Mouse (Mus musculus): ENCODE results near the gene Slc48a1. TPM values are rescaled to one million over a fixed set of nuclear protein-coding genes. Genes with fewer than 3 reads are reported as not detected.
A peak's percentile ranks its signal among the peaks of the same experiment; 100 is the strongest.

Gene Slc48a1
- polyA plus RNA-seq, 1 experiment from 2014 or later, result 24.3 TPM

- WGBS, result 31% methylated on average over 8 of the region's 8 CpGs
- peak overlapping the region; percentile 35; the same call in 1 of the 2 replicates for H3K9ac ChIP-seq (ENCODE audit: low read depth, low read length)
- H3K4me2 ChIP-seq (replicated peaks; ENCODE audit: low read depth), result peak overlapping the region; percentile 70
- no peak overlapping the region; the same call in 1 of the 2 replicates for H3K27ac ChIP-seq (ENCODE audit: low read depth, low read length)
- no peaks in the 10 kb centered on the region for H3K9me3 ChIP-seq (ENCODE audit: control insufficient read depth)
- ATAC-seq, result no peak
- peak overlapping the region; percentile 46 for H3K4me3 ChIP-seq (ENCODE audit: low read depth, low read length)
- H3K27me3 ChIP-seq (replicated peaks; ENCODE audit: control insufficient read depth, insufficient read depth, low read length), result peaks cover 32% of the 10 kb centered on the region
- H3K36me3 ChIP-seq (ENCODE audit: control insufficient read depth, insufficient read depth), result no peaks in the 10 kb centered on the region
- TF ChIP-seq CTCF (IDR thresholded peaks at IDR 0.05; ENCODE audit: low read depth), result no peak
- no peaks in the 10 kb centered on the region; the same call in 1 of the 2 replicates for H3K4me1 ChIP-seq (replicated peaks; ENCODE audit: control insufficient read depth, insufficient read depth, low read length)
Observed at GRCm38 (mm10) chr15:97766194-97766593, 12.1 kb upstream of the Slc48a1 start.

GRCm38 (mm10) chr15:97766594-97767279 lies 11.6 kb upstream of the Slc48a1 start:
- Histone ChIP-seq H3K4me3 (ENCODE audit: low read depth, low read length) (peak overlapping the region; percentile 46), H3K27me3 (replicated peaks; ENCODE audit: control insufficient read depth, insufficient read depth, low read length) (peaks cover 32% of the 10 kb centered on the region), H3K4me1 (replicated peaks; ENCODE audit: control insufficient read depth, insufficient read depth, low read length) (no peaks in the 10 kb centered on the region; the same call in 1 of the 2 replicates), H3K9ac (ENCODE audit: low read depth, low read length) (peak overlapping the region; percentile 35), H3K4me2 (replicated peaks; ENCODE audit: low read depth) (peak overlapping the region; percentile 70), H3K9me3 (ENCODE audit: control insufficient read depth) (no peaks in the 10 kb centered on the region), H3K27ac (ENCODE audit: low read depth, low read length) (no peak overlapping the region; the same call in 1 of the 2 replicates), H3K36me3 (ENCODE audit: control insufficient read depth, insufficient read depth) (no peaks in the 10 kb centered on the region)
- 20% methylated on average over 23 of the region's 23 CpGs for WGBS
- TF ChIP-seq CTCF (IDR thresholded peaks at IDR 0.05; ENCODE audit: low read depth), result no peak
- ATAC-seq, result no peak

GRCm38 (mm10) chr15:97767280-97768186 lies 10.8 kb upstream of the Slc48a1 start, which contains the start of gene Rapgef3:
TSS of gene Rapgef3 (minus strand) at chr15:97767972.
- H3K4me1 ChIP-seq (replicated peaks; ENCODE audit: control insufficient read depth, insufficient read depth, low read length), result no peaks in the 10 kb centered on the region; the same call in 1 of the 2 replicates
- peak within 1 kb of the TSS; percentile 46 for H3K4me3 ChIP-seq (ENCODE audit: low read depth, low read length)
- peak; percentile 78 for TF ChIP-seq CTCF (IDR thresholded peaks at IDR 0.05; ENCODE audit: low read depth)
- H3K27me3 ChIP-seq (replicated peaks; ENCODE audit: control insufficient read depth, insufficient read depth, low read length), result peaks cover 32% of the 10 kb centered on the region
- no peaks in the 10 kb centered on the region for H3K9me3 ChIP-seq (ENCODE audit: control insufficient read depth)
- H3K27ac ChIP-seq (ENCODE audit: low read depth, low read length), result peak within 1 kb of the TSS; percentile 54; the same call in 1 of the 2 replicates
- H3K4me2 ChIP-seq (replicated peaks; ENCODE audit: low read depth), result peak within 1 kb of the TSS; percentile 70
- ATAC-seq, result peak; percentile 72
- peak within 1 kb of the TSS; percentile 35 for H3K9ac ChIP-seq (ENCODE audit: low read depth, low read length)
- H3K36me3 ChIP-seq (ENCODE audit: control insufficient read depth, insufficient read depth), result no peaks in the 10 kb centered on the region
- WGBS, result 2% methylated on average over 44 of the region's 44 CpGs

DNA sequence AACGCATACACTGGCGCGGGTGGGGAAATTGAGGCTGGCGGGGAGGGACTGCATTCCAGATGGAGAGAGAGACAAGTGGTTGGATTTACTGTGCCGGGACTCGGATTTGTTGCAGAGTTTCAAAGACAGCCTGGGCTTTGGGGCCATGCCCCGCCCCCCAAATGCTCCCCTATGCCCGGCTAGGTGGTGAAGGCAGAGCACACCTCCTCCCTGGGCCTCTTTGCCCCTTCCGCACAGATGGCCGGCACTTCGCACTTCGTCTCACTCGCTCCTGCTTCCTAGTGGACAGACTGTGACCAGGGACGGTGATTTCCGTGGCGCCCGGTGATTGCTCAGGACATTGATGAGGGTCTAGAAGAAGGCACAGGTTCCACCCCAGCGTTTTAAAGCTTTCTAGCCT lies 10.1 kb upstream of the Slc48a1 start:
- H3K4me1 ChIP-seq (replicated peaks; ENCODE audit: control insufficient read depth, insufficient read depth, low read length), result no peaks in the 10 kb centered on the region; the same call in 1 of the 2 replicates
- peak overlapping the region; percentile 70 for H3K4me2 ChIP-seq (replicated peaks; ENCODE audit: low read depth)
- H3K27me3 ChIP-seq (replicated peaks; ENCODE audit: control insufficient read depth, insufficient read depth, low read length), result peaks cover 32% of the 10 kb centered on the region
- H3K9me3 ChIP-seq (ENCODE audit: control insufficient read depth), result no peaks in the 10 kb centered on the region
- H3K36me3 ChIP-seq (ENCODE audit: control insufficient read depth, insufficient read depth), result no peaks in the 10 kb centered on the region
- H3K27ac ChIP-seq (ENCODE audit: low read depth, low read length), result peak overlapping the region; percentile 54; the same call in 1 of the 2 replicates
- peak overlapping the region; percentile 35 for H3K9ac ChIP-seq (ENCODE audit: low read depth, low read length)
- peak overlapping the region; percentile 46 for H3K4me3 ChIP-seq (ENCODE audit: low read depth, low read length)
- peak; percentile 54 for TF ChIP-seq CTCF (IDR thresholded peaks at IDR 0.05; ENCODE audit: low read depth)
- peak; percentile 42 for ATAC-seq
- 2% methylated on average over 18 of the region's 18 CpGs for WGBS

- no peaks in the 10 kb centered on the region for H3K36me3 ChIP-seq (ENCODE audit: control insufficient read depth, insufficient read depth)
- no peaks in the 10 kb centered on the region for H3K9me3 ChIP-seq (ENCODE audit: control insufficient read depth)
- no peak overlapping the region for H3K4me2 ChIP-seq (replicated peaks; ENCODE audit: low read depth)
- peaks cover 28% of the 10 kb centered on the region for H3K27me3 ChIP-seq (replicated peaks; ENCODE audit: control insufficient read depth, insufficient read depth, low read length)
- no peak overlapping the region for H3K9ac ChIP-seq (ENCODE audit: low read depth, low read length)
- H3K4me1 ChIP-seq (replicated peaks; ENCODE audit: control insufficient read depth, insufficient read depth, low read length), result no peaks in the 10 kb centered on the region; the same call in 1 of the 2 replicates
- H3K27ac ChIP-seq (ENCODE audit: low read depth, low read length), result no peak overlapping the region
- TF ChIP-seq CTCF (IDR thresholded peaks at IDR 0.05; ENCODE audit: low read depth), result no peak
- WGBS, result 72% methylated on average over 8 of the region's 8 CpGs
- H3K4me3 ChIP-seq (ENCODE audit: low read depth, low read length), result no peak overlapping the region
- no peak for ATAC-seq
Observed at GRCm38 (mm10) chr15:97770280-97770679, 8.0 kb upstream of the Slc48a1 start.

- no peak for TF ChIP-seq CTCF (IDR thresholded peaks at IDR 0.05; ENCODE audit: low read depth)
- WGBS, result 27% methylated on average over 5 of the region's 5 CpGs
- H3K4me2 ChIP-seq (replicated peaks; ENCODE audit: low read depth), result no peak overlapping the region
- H3K9me3 ChIP-seq (ENCODE audit: control insufficient read depth), result no peaks in the 10 kb centered on the region
- no peaks in the 10 kb centered on the region; the same call in 1 of the 2 replicates for H3K4me1 ChIP-seq (replicated peaks; ENCODE audit: control insufficient read depth, insufficient read depth, low read length)
- H3K4me3 ChIP-seq (ENCODE audit: low read depth, low read length), result no peak overlapping the region
- H3K27ac ChIP-seq (ENCODE audit: low read depth, low read length), result no peak overlapping the region; the same call in none of the 2 replicates
- ATAC-seq, result peak; percentile 44; the same call in 1 of the 2 replicates
- no peaks in the 10 kb centered on the region for H3K36me3 ChIP-seq (ENCODE audit: control insufficient read depth, insufficient read depth)
- no peak overlapping the region for H3K9ac ChIP-seq (ENCODE audit: low read depth, low read length)
- H3K27me3 ChIP-seq (replicated peaks; ENCODE audit: control insufficient read depth, insufficient read depth, low read length), result peaks cover 10% of the 10 kb centered on the region; the same call in 1 of the 2 replicates
Observed at GRCm38 (mm10) chr15:97773108-97773507, 5.2 kb upstream of the Slc48a1 start.

Measured in intestine, postnatal 0 days (tissue).